Mouse (Mus musculus): ENCODE measurements around the gene Gm44502.
A peak's percentile ranks its signal among the peaks of the same experiment; 100 is the strongest.

Gene Gm44502

GRCm38 (mm10) chr15:89429352-89430221 is at the start of gene Gm44502, which contains the start of the genes C730034F03Rik and Chkb:
Gene Gm44502 (minus strand): TSS chr15:89429696.
Gene C730034F03Rik (plus strand): TSS chr15:89429589.
Gene Chkb (minus strand): TSS chr15:89429908.
- peak; percentile 96 to 98 for DNase-seq (ENCODE audit: low spot score in 2 of 2)

GRCm38 (mm10) chr15:89478622-89479021 is 49.1 kb upstream of the Gm44502 start:
- no peak for DNase-seq (ENCODE audit: low spot score in 2 of 2)

- DNase-seq (ENCODE audit: low spot score in 2 of 2) = no peak
Measured at GRCm38 (mm10) chr15:89477806-89478205, 48.3 kb upstream of the Gm44502 start.

- peak in 1 of 2 experiments; percentile 22 for DNase-seq (ENCODE audit: low spot score in 2 of 2)
Measured at GRCm38 (mm10) chr15:89477091-89477491, 47.6 kb upstream of the Gm44502 start, which contains the start of gene Arsa. Gene Arsa (minus strand): TSS chr15:89477425.

- no peak for DNase-seq (ENCODE audit: low spot score in 2 of 2)
Measured at GRCm38 (mm10) chr15:89476475-89476815, 46.9 kb upstream of the Gm44502 start.

GRCm38 (mm10) chr15:89475611-89476474 is 46.3 kb upstream of the Gm44502 start:
- DNase-seq (ENCODE audit: low spot score in 2 of 2) = peak; percentile 96 to 97

- DNase-seq (ENCODE audit: low spot score in 2 of 2) = no peak
Measured at GRCm38 (mm10) chr15:89475293-89475600, 45.8 kb upstream of the Gm44502 start.

- peak in 1 of 2 experiments; percentile 45 for DNase-seq (ENCODE audit: low spot score in 2 of 2)
Measured at GRCm38 (mm10) chr15:89474596-89475292, 45.2 kb upstream of the Gm44502 start.

- DNase-seq (ENCODE audit: low spot score in 2 of 2) = peak in 1 of 2 experiments; percentile 21
Measured at GRCm38 (mm10) chr15:89473921-89474320, 44.4 kb upstream of the Gm44502 start.

GRCm38 (mm10) chr15:89473370-89473769 is 43.9 kb upstream of the Gm44502 start:
- peak in 1 of 2 experiments; percentile 24 for DNase-seq (ENCODE audit: low spot score in 2 of 2)

- DNase-seq (ENCODE audit: low spot score in 2 of 2) = no peak
Measured at GRCm38 (mm10) chr15:89471476-89471875, 42.0 kb upstream of the Gm44502 start.

GRCm38 (mm10) chr15:89468577-89468976 is 39.1 kb upstream of the Gm44502 start:
- no peak for DNase-seq (ENCODE audit: low spot score in 2 of 2)

GRCm38 (mm10) chr15:89465052-89465451 is 35.6 kb upstream of the Gm44502 start:
- peak; percentile 39 to 60 for DNase-seq (ENCODE audit: low spot score in 2 of 2)

- DNase-seq (ENCODE audit: low spot score in 2 of 2) = peak in 1 of 2 experiments; percentile 25
Measured at GRCm38 (mm10) chr15:89463334-89464235, 34.1 kb upstream of the Gm44502 start.

GRCm38 (mm10) chr15:89462176-89462575 is 32.7 kb upstream of the Gm44502 start:
- peak in 1 of 2 experiments; percentile 27 for DNase-seq (ENCODE audit: low spot score in 2 of 2)

- DNase-seq (ENCODE audit: low spot score in 2 of 2) = no peak
Measured at GRCm38 (mm10) chr15:89461321-89461720, 31.8 kb upstream of the Gm44502 start.

- peak in 1 of 2 experiments; percentile 25 for DNase-seq (ENCODE audit: low spot score in 2 of 2)
Measured at GRCm38 (mm10) chr15:89460298-89460697, 30.8 kb upstream of the Gm44502 start.

GRCm38 (mm10) chr15:89459821-89460220 is 30.3 kb upstream of the Gm44502 start:
- DNase-seq (ENCODE audit: low spot score in 2 of 2) = peak in 1 of 2 experiments; percentile 27

GRCm38 (mm10) chr15:89458942-89459341 is 29.4 kb upstream of the Gm44502 start:
- DNase-seq (ENCODE audit: low spot score in 2 of 2) = no peak

GRCm38 (mm10) chr15:89455642-89456041 is 26.1 kb upstream of the Gm44502 start:
- DNase-seq (ENCODE audit: low spot score in 2 of 2) = peak in 1 of 2 experiments; percentile 24

GRCm38 (mm10) chr15:89454857-89455256 is 25.4 kb upstream of the Gm44502 start:
- peak in 1 of 2 experiments; percentile 39 for DNase-seq (ENCODE audit: low spot score in 2 of 2)

Measured in right cerebral cortex, postnatal 10 days (tissue).